Mouse (Mus musculus): ENCODE data around the gene Tmem98.
A peak's percentile ranks its signal among the peaks of the same experiment; 100 is the strongest.

DNA sequence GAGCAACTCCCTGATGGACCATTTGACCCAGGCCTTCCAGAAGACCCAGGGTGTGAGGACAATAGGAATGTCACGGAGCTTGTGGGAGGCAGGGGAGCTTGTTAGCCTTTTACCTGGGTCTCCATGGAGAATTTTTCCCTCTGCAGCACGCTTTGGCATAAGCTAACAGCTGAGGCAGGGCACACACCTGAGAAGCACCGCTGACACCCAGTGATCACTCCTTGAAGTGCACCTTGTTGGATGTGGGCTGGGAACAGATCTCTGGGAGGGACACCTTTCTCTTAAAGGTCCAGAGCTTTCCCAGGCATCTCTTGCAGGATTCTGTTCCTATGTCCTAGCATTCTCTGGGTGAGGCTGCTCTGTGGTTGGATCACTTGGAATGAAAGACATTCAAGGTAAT, 10.0 kb upstream of the Tmem98 start:
- peak; percentile 80 for TF ChIP-seq CTCF (IDR thresholded peaks at IDR 0.05; ENCODE audit: control insufficient read depth, insufficient read depth, low read length)
- TF ChIP-seq POLR2A (IDR thresholded peaks at IDR 0.05; ENCODE audit: borderline replicate concordance, control insufficient read depth, low read depth, low read length): no peak

All from bone marrow, adult 2 months (tissue).